Mouse (Mus musculus): ENCODE results near the gene Mark2. TPM values are rescaled to one million over a fixed set of nuclear protein-coding genes. Genes with fewer than 3 reads are reported as not detected.

Gene Mark2
- polyA plus RNA-seq, 1 experiment from 2014 or later = 40.8 TPM

GRCm38 (mm10) chr19:7321391-7321790, 20.3 kb downstream of the Mark2 start:
- Histone ChIP-seq H3K4me2 (no peak overlapping the region), H3K27me3 (replicated peaks) (no peaks in the 10 kb centered on the region), H3K4me3 (no peak overlapping the region), H3K9ac (no peak overlapping the region), H3K27ac (ENCODE audit: poor library complexity, severe bottlenecking) (no peak overlapping the region), H3K4me1 (replicated peaks) (no peaks in the 10 kb centered on the region; the same call in 1 of the 2 replicates), H3K9me3 (replicated peaks) (no peaks in the 10 kb centered on the region), H3K36me3 (no peaks in the 10 kb centered on the region)
- no peak for ATAC-seq (ENCODE audit: insufficient number of reproducible peaks, low FRiP score)
- WGBS = 86% methylated on average over 3 of the region's 3 CpGs

GRCm38 (mm10) chr19:7320181-7320580, 21.5 kb downstream of the Mark2 start:
- Histone ChIP-seq H3K36me3 (no peaks in the 10 kb centered on the region), H3K4me3 (no peak overlapping the region), H3K27me3 (replicated peaks) (no peaks in the 10 kb centered on the region), H3K27ac (ENCODE audit: poor library complexity, severe bottlenecking) (no peak overlapping the region), H3K4me2 (no peak overlapping the region), H3K9me3 (replicated peaks) (no peaks in the 10 kb centered on the region), H3K4me1 (replicated peaks) (peaks cover 7% of the 10 kb centered on the region), H3K9ac (no peak overlapping the region)
- ATAC-seq (ENCODE audit: insufficient number of reproducible peaks, low FRiP score) = no peak
- 60% methylated on average over 2 of the region's 2 CpGs for WGBS

GRCm38 (mm10) chr19:7317716-7318115, 23.9 kb downstream of the Mark2 start:
- H3K4me2 ChIP-seq = no peak overlapping the region
- H3K4me3 ChIP-seq = no peak overlapping the region
- ATAC-seq (ENCODE audit: insufficient number of reproducible peaks, low FRiP score) = no peak
- no peaks in the 10 kb centered on the region for H3K9me3 ChIP-seq (replicated peaks)
- no peak overlapping the region for H3K27ac ChIP-seq (ENCODE audit: poor library complexity, severe bottlenecking)
- no peak overlapping the region for H3K9ac ChIP-seq
- 85% methylated on average over 4 of the region's 4 CpGs for WGBS
- peaks cover 29% of the 10 kb centered on the region for H3K4me1 ChIP-seq (replicated peaks)
- no peaks in the 10 kb centered on the region for H3K36me3 ChIP-seq
- H3K27me3 ChIP-seq (replicated peaks) = no peaks in the 10 kb centered on the region

- no peaks in the 10 kb centered on the region for H3K36me3 ChIP-seq
- WGBS = 85% methylated on average over 4 of the region's 4 CpGs
- no peak overlapping the region for H3K27ac ChIP-seq (ENCODE audit: poor library complexity, severe bottlenecking)
- no peaks in the 10 kb centered on the region for H3K27me3 ChIP-seq (replicated peaks)
- no peak overlapping the region for H3K9ac ChIP-seq
- H3K4me3 ChIP-seq = no peak overlapping the region
- no peak for ATAC-seq (ENCODE audit: insufficient number of reproducible peaks, low FRiP score)
- peaks cover 32% of the 10 kb centered on the region for H3K4me1 ChIP-seq (replicated peaks)
- no peaks in the 10 kb centered on the region for H3K9me3 ChIP-seq (replicated peaks)
- no peak overlapping the region for H3K4me2 ChIP-seq
These were observed 24.8 kb downstream of the Mark2 start for GRCm38 (mm10) chr19:7316822-7317221.

- Histone ChIP-seq H3K4me2 (no peak overlapping the region), H3K27me3 (replicated peaks) (no peaks in the 10 kb centered on the region), H3K4me1 (replicated peaks) (peaks cover 43% of the 10 kb centered on the region), H3K9ac (no peak overlapping the region), H3K27ac (ENCODE audit: poor library complexity, severe bottlenecking) (no peak overlapping the region), H3K9me3 (replicated peaks) (no peaks in the 10 kb centered on the region), H3K4me3 (no peak overlapping the region), H3K36me3 (no peaks in the 10 kb centered on the region)
- no peak for ATAC-seq (ENCODE audit: insufficient number of reproducible peaks, low FRiP score)
- 86% methylated on average over 4 of the region's 4 CpGs for WGBS
These were observed 26.1 kb downstream of the Mark2 start for GRCm38 (mm10) chr19:7315587-7315984.

- Histone ChIP-seq H3K4me2 (no peak overlapping the region), H3K27me3 (replicated peaks) (no peaks in the 10 kb centered on the region), H3K9ac (no peak overlapping the region), H3K36me3 (no peaks in the 10 kb centered on the region), H3K27ac (ENCODE audit: poor library complexity, severe bottlenecking) (no peak overlapping the region), H3K4me1 (replicated peaks) (peaks cover 48% of the 10 kb centered on the region), H3K9me3 (replicated peaks) (no peaks in the 10 kb centered on the region), H3K4me3 (no peak overlapping the region)
- no peak for ATAC-seq (ENCODE audit: insufficient number of reproducible peaks, low FRiP score)
- 69% methylated on average over 8 of the region's 8 CpGs for WGBS
These were observed 26.6 kb downstream of the Mark2 start for GRCm38 (mm10) chr19:7314976-7315586.

GRCm38 (mm10) chr19:7313660-7314059, 28.0 kb downstream of the Mark2 start:
- H3K4me2 ChIP-seq = no peak overlapping the region
- no peaks in the 10 kb centered on the region for H3K9me3 ChIP-seq (replicated peaks)
- no peak for ATAC-seq (ENCODE audit: insufficient number of reproducible peaks, low FRiP score)
- H3K4me1 ChIP-seq (replicated peaks) = peaks cover 62% of the 10 kb centered on the region
- H3K9ac ChIP-seq = no peak overlapping the region
- H3K4me3 ChIP-seq = no peak overlapping the region
- no peak overlapping the region for H3K27ac ChIP-seq (ENCODE audit: poor library complexity, severe bottlenecking)
- H3K36me3 ChIP-seq = no peaks in the 10 kb centered on the region
- WGBS = 76% methylated on average over 2 of the region's 2 CpGs
- H3K27me3 ChIP-seq (replicated peaks) = no peaks in the 10 kb centered on the region

- Histone ChIP-seq H3K4me3 (no peak overlapping the region), H3K9ac (peak overlapping the region; percentile 40), H3K4me1 (replicated peaks) (peaks cover 85% of the 10 kb centered on the region), H3K36me3 (no peaks in the 10 kb centered on the region), H3K27ac (ENCODE audit: poor library complexity, severe bottlenecking) (peak overlapping the region; percentile 86), H3K9me3 (replicated peaks) (no peaks in the 10 kb centered on the region), H3K4me2 (peak overlapping the region; percentile 51), H3K27me3 (replicated peaks) (no peaks in the 10 kb centered on the region)
- WGBS = 17% methylated on average over 10 of the region's 10 CpGs
- no peak for ATAC-seq (ENCODE audit: insufficient number of reproducible peaks, low FRiP score)
These were observed 30.4 kb downstream of the Mark2 start for GRCm38 (mm10) chr19:7311306-7311705.

- ATAC-seq (ENCODE audit: insufficient number of reproducible peaks, low FRiP score) = peak; percentile 65
- H3K4me1 ChIP-seq (replicated peaks) = peaks cover 89% of the 10 kb centered on the region
- H3K27ac ChIP-seq (ENCODE audit: poor library complexity, severe bottlenecking) = peak overlapping the region; percentile 86
- peak overlapping the region; percentile 51 for H3K4me2 ChIP-seq
- no peaks in the 10 kb centered on the region for H3K36me3 ChIP-seq
- no peaks in the 10 kb centered on the region for H3K27me3 ChIP-seq (replicated peaks)
- H3K9ac ChIP-seq = 0 out of 2 replicates have a peak overlapping the region, but pooled peaks have one; percentile 28
- 7% methylated on average over 5 of the region's 5 CpGs for WGBS
- no peaks in the 10 kb centered on the region for H3K9me3 ChIP-seq (replicated peaks)
- H3K4me3 ChIP-seq = no peak overlapping the region
These were observed 31.0 kb downstream of the Mark2 start for GRCm38 (mm10) chr19:7310704-7311103.

GRCm38 (mm10) chr19:7309738-7310330, 31.8 kb downstream of the Mark2 start:
- no peaks in the 10 kb centered on the region for H3K9me3 ChIP-seq (replicated peaks)
- H3K27ac ChIP-seq (ENCODE audit: poor library complexity, severe bottlenecking) = peak overlapping the region; percentile 86
- H3K9ac ChIP-seq = 0 out of 2 replicates have a peak overlapping the region, but pooled peaks have one; percentile 13
- no peak overlapping the region for H3K4me3 ChIP-seq
- H3K4me1 ChIP-seq (replicated peaks) = peaks cover 88% of the 10 kb centered on the region
- no peaks in the 10 kb centered on the region for H3K27me3 ChIP-seq (replicated peaks)
- H3K4me2 ChIP-seq = 0 out of 2 replicates have a peak overlapping the region, but pooled peaks have one; percentile 20
- WGBS = 47% methylated on average over 2 of the region's 2 CpGs
- no peaks in the 10 kb centered on the region for H3K36me3 ChIP-seq
- no peak for ATAC-seq (ENCODE audit: insufficient number of reproducible peaks, low FRiP score)

- Histone ChIP-seq H3K36me3 (no peaks in the 10 kb centered on the region), H3K4me2 (peak overlapping the region; percentile 5), H3K4me1 (replicated peaks) (peaks cover 84% of the 10 kb centered on the region), H3K4me3 (no peak overlapping the region), H3K9me3 (replicated peaks) (no peaks in the 10 kb centered on the region), H3K27me3 (replicated peaks) (no peaks in the 10 kb centered on the region), H3K27ac (ENCODE audit: poor library complexity, severe bottlenecking) (0 out of 2 replicates have a peak overlapping the region, but pooled peaks have one; percentile 3), H3K9ac (no peak overlapping the region)
- no peak; the same call in 1 of the 2 replicates for ATAC-seq (ENCODE audit: insufficient number of reproducible peaks, low FRiP score)
- WGBS = 38% methylated on average over 8 of the region's 8 CpGs
These were observed 33.5 kb downstream of the Mark2 start for GRCm38 (mm10) chr19:7307995-7308770.

All from heart, embryonic 12.5 days (tissue).